Mouse (Mus musculus) T-helper 1 cell (primary cell): ENCODE data around the gene Gdpd5.

Experiments
- in situ Hi-C: fragments of 300-600 bp; cut with MboI, MseI; formaldehyde crosslinking; loops from one replicate; pipeline ENCODE4 v1.15.1; 2025; ENCODE audit warnings: high pct_unique_total_duplicates

Gdpd5 gene

DNA sequence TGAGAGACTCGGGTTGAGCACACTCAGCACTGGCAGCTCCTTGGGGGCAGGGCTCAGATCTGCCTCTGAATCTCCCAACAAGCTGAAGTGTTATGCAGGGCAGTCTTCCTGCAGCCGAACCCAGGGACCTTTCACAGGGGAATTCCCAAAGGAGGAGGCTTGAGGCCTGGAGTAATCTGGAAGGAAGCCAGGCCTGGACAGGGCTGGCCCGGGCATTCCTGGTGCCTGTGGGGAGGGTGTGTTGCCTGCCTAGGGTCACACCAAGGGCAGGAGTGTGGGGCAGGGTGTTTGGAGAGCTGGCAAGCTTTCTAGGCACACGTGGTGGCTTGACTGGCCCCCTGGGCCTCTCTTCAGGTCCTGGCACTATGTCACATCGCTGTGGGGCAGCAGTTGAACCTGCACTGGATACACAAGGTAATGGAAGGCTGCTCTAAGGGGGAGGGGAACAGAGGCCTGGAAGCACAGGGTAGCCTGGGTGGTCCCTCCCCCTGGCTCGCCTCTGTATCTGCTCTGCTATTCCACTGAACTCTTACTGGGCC is 60.4 kb downstream of the Gdpd5 start:
- in situ Hi-C loops, result no loop called here

- in situ Hi-C loops, result no loop called here
Observed at GRCm38 (mm10) chr7:99443164-99443563, 62.0 kb downstream of the Gdpd5 start.

- in situ Hi-C loops, result no loop called here
Observed at GRCm38 (mm10) chr7:99444012-99444411, 62.8 kb downstream of the Gdpd5 start.

GRCm38 (mm10) chr7:99445833-99446232 is 64.6 kb downstream of the Gdpd5 start:
- in situ Hi-C loops, result loop anchor here (5.0 kb wide), 1 partner anchor 114 kb away; no protein-coding TSS in a partner anchor

DNA sequence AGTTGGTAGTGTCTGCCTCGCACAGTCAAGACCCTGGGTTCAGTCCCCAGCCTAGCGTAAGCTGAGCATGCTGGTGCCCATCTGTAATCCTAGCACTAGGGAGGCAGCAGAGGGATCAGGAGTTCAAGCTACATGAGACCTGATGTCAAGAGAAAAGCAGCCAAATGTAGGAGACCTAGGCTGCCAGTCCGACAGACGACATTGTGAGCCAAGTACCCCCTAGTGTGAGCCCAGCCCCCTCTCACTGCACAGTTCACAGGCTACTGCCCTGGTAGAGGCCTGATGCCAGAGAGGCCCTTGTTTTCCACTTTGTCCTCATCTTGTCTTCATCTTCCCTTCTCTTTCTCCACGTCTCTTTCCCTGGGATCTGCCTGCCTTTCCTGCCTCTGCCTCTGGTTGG is 66.1 kb downstream of the Gdpd5 start:
- in situ Hi-C loops, result loop anchor here (5.0 kb wide), 1 partner anchor 115 kb away; no protein-coding TSS in a partner anchor

- in situ Hi-C loops, result loop anchor here (5.0 kb wide), 1 partner anchor 116 kb away; no protein-coding TSS in a partner anchor
Observed at GRCm38 (mm10) chr7:99448619-99449018, 67.4 kb downstream of the Gdpd5 start.

DNA sequence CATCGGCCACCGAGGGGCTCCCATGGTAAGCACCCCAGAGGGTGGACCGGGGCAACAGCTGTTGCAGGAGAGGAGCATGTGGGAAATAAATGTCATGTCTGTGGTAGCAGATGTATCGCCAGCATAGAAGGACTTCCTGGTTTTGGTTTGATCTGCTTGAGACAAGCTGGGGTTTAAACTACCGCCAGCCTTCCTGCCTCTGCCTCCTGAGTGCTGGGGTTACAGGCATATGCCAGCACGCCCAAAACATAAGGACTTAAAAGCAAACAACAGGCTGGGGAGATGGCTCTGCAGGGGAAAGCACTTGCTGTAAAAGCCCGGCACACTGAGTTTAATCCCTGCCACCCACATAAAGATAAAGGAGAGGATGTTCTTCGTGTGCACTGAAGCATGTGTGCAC is 67.8 kb downstream of the Gdpd5 start:
- in situ Hi-C loops, result loop anchor here (5.0 kb wide), 1 partner anchor 117 kb away; no protein-coding TSS in a partner anchor

GRCm38 (mm10) chr7:99449751-99450150 is 68.5 kb downstream of the Gdpd5 start:
- in situ Hi-C loops, result loop anchor here (5.0 kb wide), 2 partner anchors 67 to 117 kb away; partner anchors contain the start of gene Gdpd5

- in situ Hi-C loops, result loop anchor here (5.0 kb wide), 1 partner anchor 68 kb away; the partner anchor contains the start of gene Gdpd5
Observed at GRCm38 (mm10) chr7:99450703-99451102, 69.5 kb downstream of the Gdpd5 start.

- in situ Hi-C loops, result loop anchor here (5.0 kb wide), 1 partner anchor 71 kb away; the partner anchor contains the start of gene Gdpd5
Observed at GRCm38 (mm10) chr7:99452859-99453258, 71.6 kb downstream of the Gdpd5 start.

- in situ Hi-C loops, result loop anchor here (5.0 kb wide), 1 partner anchor 72 kb away; the partner anchor contains the start of gene Gdpd5
Observed at GRCm38 (mm10) chr7:99454044-99454443, 72.8 kb downstream of the Gdpd5 start.

DNA sequence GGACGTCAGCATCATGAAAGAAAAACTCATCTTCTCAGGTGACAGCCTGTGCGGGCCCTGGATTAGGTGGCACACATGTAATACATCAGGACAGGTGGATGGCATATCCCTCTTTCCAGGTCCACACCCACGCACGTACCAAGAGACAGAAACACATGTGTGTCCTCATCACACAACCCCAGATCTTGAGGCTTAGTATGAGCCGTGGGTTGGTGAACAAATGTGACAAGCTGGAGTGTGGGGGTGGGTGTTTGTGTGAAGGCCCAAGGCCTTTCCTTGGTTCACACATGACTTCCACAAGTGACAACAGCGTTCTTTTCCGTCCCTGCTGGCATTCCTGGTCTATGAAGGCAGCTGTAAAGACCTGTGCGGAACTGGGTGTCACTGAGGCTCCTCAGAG is 77.6 kb downstream of the Gdpd5 start:
- in situ Hi-C loops, result no loop called here

DNA sequence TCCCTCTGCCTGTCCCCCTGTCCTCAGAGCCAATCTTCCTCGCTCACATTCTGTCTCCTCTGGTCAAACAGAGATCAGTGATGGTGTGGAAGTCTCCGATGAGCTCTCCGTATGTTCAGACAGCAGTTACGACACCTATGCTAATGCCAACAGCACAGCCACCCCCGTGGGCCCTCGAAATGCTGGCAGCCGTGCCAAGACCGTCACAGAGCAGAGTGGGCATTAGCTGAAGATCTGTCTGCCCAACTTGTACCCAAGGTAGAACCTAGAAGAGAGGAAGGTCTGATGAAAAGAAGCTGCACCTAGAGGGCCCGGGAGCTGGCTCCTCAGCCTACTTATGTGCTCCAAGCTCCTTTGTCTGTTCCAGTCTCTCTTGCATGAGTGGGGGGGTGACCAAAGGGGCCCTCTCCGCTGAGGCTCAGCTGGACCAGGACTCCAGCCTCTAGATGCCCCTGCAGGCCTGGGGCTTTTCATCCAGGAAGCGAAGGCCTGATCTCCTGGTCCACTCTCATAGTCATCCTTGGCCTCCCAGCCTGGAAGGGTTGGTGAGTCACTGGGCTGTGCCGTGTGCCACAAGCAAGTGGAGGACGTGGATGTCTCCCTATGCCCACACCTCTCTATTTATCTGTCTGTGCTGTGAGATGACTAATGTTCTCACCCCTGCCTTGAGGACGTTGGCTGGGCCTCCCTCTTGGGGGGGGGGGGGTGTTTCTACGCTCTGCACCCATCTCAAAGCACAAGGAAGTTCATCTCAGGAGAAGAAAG is 78.9 kb downstream of the Gdpd5 start:
- in situ Hi-C loops, result no loop called here

- in situ Hi-C loops, result no loop called here
Observed at GRCm38 (mm10) chr7:99463120-99463519, 81.9 kb downstream of the Gdpd5 start.

- in situ Hi-C loops, result no loop called here
Observed at GRCm38 (mm10) chr7:99465811-99466210, 84.6 kb downstream of the Gdpd5 start, which contains the start of gene Klhl35. Klhl35 (plus strand) TSS chr7:99466004.

- in situ Hi-C loops, result no loop called here
Observed at GRCm38 (mm10) chr7:99467916-99468282, 86.7 kb downstream of the Gdpd5 start.

GRCm38 (mm10) chr7:99468283-99469132 is 87.3 kb downstream of the Gdpd5 start:
- in situ Hi-C loops, result no loop called here

- in situ Hi-C loops, result loop anchor here (10.0 kb wide), 1 partner anchor 395 kb away; the partner anchor contains the start of gene Spcs2
Observed at GRCm38 (mm10) chr7:99469680-99470405, 88.6 kb downstream of the Gdpd5 start.

GRCm38 (mm10) chr7:99471578-99471977 is 90.4 kb downstream of the Gdpd5 start:
- in situ Hi-C loops, result loop anchor here (10.0 kb wide), 1 partner anchor 393 kb away; the partner anchor contains the start of gene Spcs2

- in situ Hi-C loops, result loop anchor here (10.0 kb wide), 1 partner anchor 391 kb away; the partner anchor contains the start of gene Spcs2
Observed at GRCm38 (mm10) chr7:99473638-99474407, 92.6 kb downstream of the Gdpd5 start.
